Mouse (Mus musculus) testis, adult 2 months (tissue): Measurements from ENCODE around the gene Gm28891. TPM values are rescaled to one million over a fixed set of nuclear protein-coding genes. Genes with fewer than 3 reads are reported as not detected.
"Not testable (repeated sequence)": the region's sequence is repeated elsewhere in the genome, so short reads cannot be mapped to it uniquely, and the experiment has no call there.

Experiments used
- H3K27ac ChIP-seq: fragments of 200-500 bp; 2 replicates; pipeline ENCODE4 v1.5.1; 2012; ENCODE audit warnings: low read depth, low read length; ENCODE audit not compliant: control insufficient read depth, insufficient read depth
- H3K27me3 ChIP-seq: fragments of 200-500 bp; 2 replicates; pipeline ENCODE4 v1.6.1; 2012; ENCODE audit warnings: mild to moderate bottlenecking, low read length, moderate library complexity; ENCODE audit not compliant: control insufficient read depth, insufficient read depth
- H3K36me3 ChIP-seq: fragments of 200-500 bp; 2 replicates; pipeline ENCODE4 v1.6.1; 2012; ENCODE audit warnings: mild to moderate bottlenecking, low read length; ENCODE audit not compliant: control insufficient read depth, insufficient read depth
- H3K4me1 ChIP-seq: fragments of 200-500 bp; 2 replicates; pipeline ENCODE4 v1.6.1; 2012; ENCODE audit warnings: low read length; ENCODE audit not compliant: control insufficient read depth, insufficient read depth
- H3K4me3 ChIP-seq: fragments of 200-500 bp; 2 replicates; pipeline ENCODE4 v1.5.1; 2012; ENCODE audit warnings: low read depth, mild to moderate bottlenecking, low read length, moderate library complexity, mixed read lengths; ENCODE audit not compliant: control insufficient read depth
- polyA plus RNA-seq: library from polyadenylated mRNA; depleted of rRNA; stranded (reverse); fragments of >200 nt; gene quantifications from 2 replicates; pipeline ENCODE4 v1.2.3, GENCODE M21; 2012; rRNA removed

The Gm28891 gene
- polyA plus RNA-seq, result not detected in 2 replicates

GRCm38 (mm10) chrY:60240902-60241301 is at the start of gene Gm28891:
TSS of gene Gm28891 (plus strand) at chrY:60241202.
- not testable (repeated sequence) for H3K36me3 ChIP-seq, H3K4me1 ChIP-seq, H3K4me3 ChIP-seq, H3K27ac ChIP-seq, H3K27me3 ChIP-seq
